Mouse (Mus musculus): ENCODE measurements around the gene St3gal4.

Gene St3gal4

GRCm38 (mm10) chr9:35128564-35128963 is 9.5 kb upstream of the St3gal4 start:
- DNase-seq (ENCODE audit: low spot score in 2 of 2) = no peak

DNA sequence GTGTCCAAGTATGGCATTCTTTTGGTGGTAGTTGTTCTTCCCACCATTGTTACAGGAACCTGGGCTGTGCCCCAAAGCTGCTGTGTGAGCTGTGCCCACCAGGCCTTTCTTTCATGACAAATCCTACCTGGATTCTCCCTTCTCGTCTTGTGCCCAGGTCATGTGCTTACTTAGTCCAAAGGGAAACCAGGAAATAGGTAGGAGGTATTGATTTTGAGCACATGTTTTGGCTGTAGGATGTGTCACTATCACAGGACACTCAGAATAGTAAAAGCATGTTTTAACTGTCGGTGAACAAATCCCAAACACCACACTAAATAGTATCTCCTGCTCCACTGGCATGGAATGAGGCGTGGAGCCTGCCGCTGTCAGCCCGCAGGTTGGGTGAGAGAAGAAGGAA is 8.5 kb upstream of the St3gal4 start:
- no peak for DNase-seq (ENCODE audit: low spot score in 2 of 2)

GRCm38 (mm10) chr9:35127147-35127546 is 8.1 kb upstream of the St3gal4 start:
- DNase-seq (ENCODE audit: low spot score in 2 of 2) = no peak

DNA sequence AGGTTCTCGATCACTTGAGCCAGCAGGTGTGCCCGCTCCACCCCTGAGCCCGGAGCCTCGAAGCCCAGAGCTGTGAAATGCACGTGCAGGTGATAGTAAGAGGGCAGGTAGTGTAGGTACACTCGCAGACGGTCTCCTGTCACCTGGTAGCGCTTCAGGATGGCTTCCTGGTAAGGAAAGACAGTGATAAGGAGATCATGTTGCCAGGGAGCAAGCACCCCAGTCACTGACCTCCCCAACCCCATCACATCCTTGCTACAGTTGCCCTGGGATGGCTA is 5.5 kb upstream of the St3gal4 start:
- DNase-seq (ENCODE audit: low spot score in 2 of 2) = no peak

DNA sequence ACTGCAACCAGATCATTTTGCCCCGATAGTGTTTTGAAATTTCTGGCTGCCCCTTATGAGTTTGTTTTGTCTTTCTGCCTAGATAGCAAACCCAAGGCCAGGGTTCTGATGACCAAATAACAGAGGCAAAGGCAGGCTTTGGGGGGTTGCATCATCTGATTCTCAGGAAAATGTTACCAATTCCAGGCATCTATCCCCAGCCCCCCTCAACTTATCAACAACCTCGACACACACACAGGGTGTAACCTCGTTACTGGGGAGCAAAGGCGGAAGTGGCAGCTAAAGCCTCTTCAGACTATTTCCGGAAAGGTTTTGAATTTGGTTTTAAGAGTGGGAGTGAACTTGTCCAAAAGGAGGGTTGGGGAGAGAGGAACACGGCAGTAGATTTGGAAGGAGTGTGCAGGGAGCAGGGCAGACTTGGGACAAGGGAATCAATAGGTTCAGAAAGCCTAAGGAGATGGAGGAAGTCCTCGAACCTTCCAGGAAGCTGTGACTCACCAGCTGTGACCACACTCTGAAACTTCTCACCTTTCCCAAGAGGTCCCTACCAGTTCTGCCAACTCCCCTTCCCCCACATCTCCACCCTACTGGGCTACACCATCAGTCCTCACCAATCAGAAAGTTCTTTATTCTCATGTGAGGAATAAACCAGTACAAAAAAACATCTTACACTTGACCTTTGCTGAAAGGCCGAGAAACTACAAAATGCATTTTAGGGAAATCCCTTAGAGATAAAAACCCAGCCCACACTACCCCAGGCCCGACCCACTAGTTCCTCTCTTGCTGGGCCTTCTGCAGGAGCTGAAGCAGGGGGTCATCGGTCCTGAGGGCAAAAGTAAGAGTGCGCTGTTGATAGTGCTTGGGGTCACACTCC is 5.0 kb upstream of the St3gal4 start:
- DNase-seq (ENCODE audit: low spot score in 2 of 2) = no peak

GRCm38 (mm10) chr9:35123456-35123803 is 4.4 kb upstream of the St3gal4 start:
- DNase-seq (ENCODE audit: low spot score in 2 of 2) = no peak

DNA sequence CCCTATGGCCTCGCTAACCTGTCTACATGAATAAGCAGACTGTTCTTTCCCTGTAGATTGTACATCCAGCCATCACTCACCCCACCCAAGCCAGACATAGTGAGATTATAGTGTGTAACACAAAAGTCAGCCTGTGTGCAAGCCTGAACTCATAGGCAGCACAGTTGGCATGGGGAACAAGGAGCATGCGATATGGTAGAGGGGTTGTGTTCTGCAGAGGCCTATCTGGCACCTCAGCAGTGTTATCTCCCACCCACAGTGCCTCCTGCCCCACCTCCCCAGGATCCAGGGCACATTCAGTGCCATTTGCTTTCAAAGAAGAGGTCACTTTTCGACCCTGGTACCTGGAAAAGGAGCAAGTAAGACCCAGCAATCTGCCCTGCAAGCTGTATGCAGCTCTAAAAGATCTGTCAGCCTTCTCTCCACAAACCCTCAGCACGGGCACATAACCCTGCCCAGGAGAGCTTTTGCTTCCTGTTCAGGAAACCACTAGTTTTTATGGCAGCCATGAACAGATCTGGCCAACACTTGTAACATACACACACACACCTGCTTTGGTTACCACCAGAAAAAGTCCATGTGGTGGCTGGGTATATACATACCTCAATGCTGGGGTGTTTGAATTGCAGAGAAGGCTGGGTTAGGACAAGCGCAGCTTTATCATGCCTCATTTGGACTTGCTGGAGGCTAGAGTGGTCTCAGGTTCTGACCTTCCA is 3.6 kb upstream of the St3gal4 start:
- DNase-seq (ENCODE audit: low spot score in 2 of 2) = peak in 1 of 2 experiments; percentile 37

- no peak for DNase-seq (ENCODE audit: low spot score in 2 of 2)
These were observed 505 bp downstream of the St3gal4 start for GRCm38 (mm10) chr9:35118563-35118962.

GRCm38 (mm10) chr9:35117384-35118295 is 1.4 kb downstream of the St3gal4 start:
- peak in 1 of 2 experiments; percentile 33 for DNase-seq (ENCODE audit: low spot score in 2 of 2)

GRCm38 (mm10) chr9:35116391-35117381 is 2.4 kb downstream of the St3gal4 start:
- peak; percentile 72 for DNase-seq (ENCODE audit: low spot score in 2 of 2)

DNA sequence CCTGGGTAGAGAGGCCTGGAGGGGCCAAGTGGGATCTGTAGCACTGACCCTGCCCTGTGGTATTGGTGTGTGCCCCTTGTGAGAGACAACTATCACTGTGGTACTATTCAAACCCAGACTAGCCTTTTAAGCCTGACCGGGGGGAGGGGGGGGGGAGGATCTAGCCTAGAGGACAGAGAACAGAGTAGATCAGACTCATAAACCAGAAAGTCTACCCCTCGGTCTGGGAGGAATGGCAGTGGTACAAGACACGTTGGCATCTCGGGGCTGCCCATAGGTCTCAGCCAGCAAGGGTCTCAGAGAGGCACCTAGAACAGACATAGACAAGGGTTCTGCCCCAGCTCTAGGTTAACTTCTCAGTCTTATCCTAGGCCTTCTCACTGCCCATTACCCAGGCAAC is 3.3 kb downstream of the St3gal4 start:
- DNase-seq (ENCODE audit: low spot score in 2 of 2) = no peak

DNA sequence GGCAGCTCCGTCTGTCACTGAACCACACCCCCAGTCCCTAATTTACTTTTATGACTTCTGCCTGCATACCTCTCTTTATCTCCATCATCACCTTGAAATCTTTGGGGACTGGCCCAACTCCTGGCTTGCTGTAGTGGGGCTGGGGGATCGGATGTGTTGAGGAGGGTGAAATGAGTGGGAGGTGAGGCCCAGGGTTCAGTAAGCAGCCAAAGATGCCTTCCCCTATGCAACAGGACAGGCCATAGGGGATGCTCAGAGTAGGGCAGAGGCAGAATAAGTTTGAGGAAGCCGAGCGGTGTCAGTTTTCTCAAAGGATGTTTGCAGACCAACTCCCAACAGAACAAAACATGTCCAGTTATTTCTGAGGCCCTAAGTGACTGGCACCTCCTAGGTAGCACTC is 3.8 kb downstream of the St3gal4 start:
- no peak for DNase-seq (ENCODE audit: low spot score in 2 of 2)

- no peak for DNase-seq (ENCODE audit: low spot score in 2 of 2)
These were observed 4.8 kb downstream of the St3gal4 start for GRCm38 (mm10) chr9:35114234-35114633.

DNA sequence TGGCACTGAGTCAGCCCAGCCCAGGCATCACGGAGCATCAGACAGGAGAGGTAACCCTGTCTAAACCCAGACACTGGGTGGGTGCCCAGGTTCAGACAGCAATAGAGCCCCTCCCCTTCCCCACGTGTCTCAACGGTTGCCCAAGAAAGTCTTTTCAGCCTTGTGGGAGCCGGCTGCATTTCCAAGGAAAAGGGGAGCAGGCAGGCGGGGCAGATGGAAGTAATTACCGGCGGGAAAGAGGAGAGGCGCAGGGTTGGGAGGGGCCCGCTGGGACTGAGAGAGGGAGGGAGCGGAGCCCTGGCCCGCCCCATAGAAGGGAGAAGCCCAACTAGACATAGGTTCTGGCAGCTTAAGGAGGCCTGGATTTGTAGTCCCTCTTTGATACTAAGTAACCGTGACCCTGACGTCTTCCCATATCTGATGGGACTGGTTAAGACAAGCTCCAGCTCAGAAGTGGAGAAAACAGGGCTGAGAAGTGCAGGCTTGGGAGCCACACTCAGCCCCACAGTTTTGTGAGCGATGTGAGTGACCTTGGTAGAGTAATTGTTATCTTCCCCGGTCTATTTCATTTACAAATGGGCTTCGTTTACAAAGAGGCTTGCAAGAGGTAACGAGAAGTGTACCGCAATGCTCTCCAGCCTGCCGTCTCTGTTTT is 7.0 kb downstream of the St3gal4 start:
- peak in 1 of 2 experiments; percentile 5 for DNase-seq (ENCODE audit: low spot score in 2 of 2)

DNA sequence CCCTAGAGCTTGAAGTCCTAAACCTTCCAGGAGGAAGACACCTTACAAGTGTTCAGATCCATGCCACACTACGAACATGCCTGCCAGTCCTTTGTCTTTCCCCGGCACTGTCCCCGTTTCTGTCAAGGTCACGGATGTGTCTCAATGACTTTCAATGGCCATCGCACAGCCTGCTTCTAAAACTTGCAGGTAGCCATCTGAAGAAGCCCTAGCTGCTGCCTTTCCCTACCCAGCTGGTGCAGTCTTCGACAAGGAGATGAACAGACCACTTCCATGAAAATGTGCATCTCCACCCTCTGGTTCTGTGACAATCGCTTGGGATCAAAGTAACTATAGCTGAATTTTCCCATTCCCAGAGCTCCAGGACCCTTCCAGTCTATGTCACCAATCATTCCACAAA is 7.6 kb downstream of the St3gal4 start:
- DNase-seq (ENCODE audit: low spot score in 2 of 2) = no peak

GRCm38 (mm10) chr9:35110567-35110966 is 8.5 kb downstream of the St3gal4 start:
- no peak for DNase-seq (ENCODE audit: low spot score in 2 of 2)

GRCm38 (mm10) chr9:35110051-35110450 is 9.0 kb downstream of the St3gal4 start:
- DNase-seq (ENCODE audit: low spot score in 2 of 2) = no peak

- no peak for DNase-seq (ENCODE audit: low spot score in 2 of 2)
These were observed 10.2 kb downstream of the St3gal4 start for GRCm38 (mm10) chr9:35108916-35109315.

DNA sequence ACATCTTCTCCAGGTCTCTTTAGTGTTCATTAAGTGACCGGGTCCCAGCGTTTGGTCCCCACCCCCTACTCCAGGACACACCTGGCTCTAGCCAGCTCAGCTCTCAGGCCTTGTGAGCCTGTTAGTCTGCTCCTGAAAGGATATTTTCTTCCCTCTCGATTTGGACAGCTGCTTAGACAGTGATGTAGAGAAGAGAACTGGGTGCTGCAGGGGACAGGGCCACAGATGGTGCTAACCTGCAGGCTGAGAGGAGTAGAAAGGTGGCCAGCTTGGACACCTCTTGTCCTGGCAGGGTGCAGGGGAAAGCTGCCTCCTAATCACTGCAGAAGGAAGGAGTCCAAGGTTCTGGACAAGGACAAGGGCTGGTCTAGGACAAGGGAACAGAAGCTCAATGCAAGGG is 11.0 kb downstream of the St3gal4 start:
- peak in 1 of 2 experiments; percentile 3 for DNase-seq (ENCODE audit: low spot score in 2 of 2)

DNA sequence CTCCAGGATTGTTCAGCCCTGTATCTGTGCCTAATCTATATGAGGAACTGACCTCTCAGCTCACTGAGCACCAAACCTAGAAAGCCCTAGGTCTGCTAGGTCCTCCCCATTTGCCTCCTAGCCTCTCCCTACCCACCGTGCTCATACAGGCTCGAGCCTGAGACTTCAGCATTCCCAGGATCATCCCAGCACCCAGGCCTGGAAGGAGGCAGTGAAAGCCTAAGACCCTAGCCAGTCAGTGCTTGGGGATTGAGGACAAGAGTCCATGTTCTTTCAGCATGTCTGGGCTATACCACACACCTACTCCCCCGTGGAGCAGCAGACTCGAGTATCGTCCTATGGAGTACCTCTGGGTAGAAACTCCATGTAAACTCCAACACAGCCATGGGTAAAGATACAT is 11.7 kb downstream of the St3gal4 start:
- peak in 1 of 2 experiments; percentile 4 for DNase-seq (ENCODE audit: low spot score in 2 of 2)
